Mouse (Mus musculus) kidney, embryonic 15.5 days (tissue): Measurements from ENCODE around the gene Map3k14. TPM values are rescaled to one million over a fixed set of nuclear protein-coding genes. Genes with fewer than 3 reads are reported as not detected.

Experiments
- ATAC-seq: fragments of 200-750 bp; cut with Nextera tagmentation; replicated peaks from 2 replicates; pipeline ENCODE4 v1.8.0; 2017; ENCODE audit warnings: moderate TSS enrichment; ENCODE audit not compliant: low FRiP score
- H3K27ac ChIP-seq: fragments of 300-500 bp; sonication (generic); 2 replicates; pipeline ENCODE4 v1.5.1; 2015; ENCODE audit warnings: mild to moderate bottlenecking, inconsistent platforms
- H3K27me3 ChIP-seq: fragments of 300-500 bp; sonication (generic); 2 replicates; pipeline ENCODE4 v1.6.1; 2015; ENCODE audit warnings: inconsistent platforms
- H3K36me3 ChIP-seq: fragments of 300-500 bp; sonication (generic); 2 replicates; pipeline ENCODE4 v1.6.1; 2015; ENCODE audit warnings: inconsistent platforms
- H3K4me1 ChIP-seq: fragments of 300-500 bp; sonication (generic); 2 replicates; pipeline ENCODE4 v1.6.1; 2015; ENCODE audit warnings: inconsistent platforms
- H3K4me2 ChIP-seq: fragments of 300-500 bp; sonication (generic); 2 replicates; pipeline ENCODE4 v1.6.1; 2015; ENCODE audit warnings: moderate library complexity, mild to moderate bottlenecking, inconsistent platforms
- H3K4me3 ChIP-seq: fragments of 300-500 bp; sonication (generic); replicated peaks from 2 replicates; pipeline ENCODE4 v1.5.1; 2015; ENCODE audit warnings: mild to moderate bottlenecking, inconsistent platforms
- H3K9ac ChIP-seq: fragments of 300-500 bp; sonication (generic); 2 replicates; pipeline ENCODE4 v1.6.1; 2015; ENCODE audit warnings: mild to moderate bottlenecking, inconsistent platforms
- H3K9me3 ChIP-seq: fragments of 300-500 bp; sonication (generic); replicated peaks from 2 replicates; pipeline ENCODE4 v1.6.1; 2016; ENCODE audit warnings: inconsistent platforms
- WGBS: fragments of 180-500 bp; shearing (Covaris S2); methylation state at CpG from one replicate; pipeline ENCODE4 v1.1.7; 2015; ENCODE audit warnings: mixed read lengths; 5-methylcytosine and 5-hydroxymethylcytosine counted together
- polyA plus RNA-seq: library from polyadenylated mRNA; unstranded; fragments of >200 nt; fragmentation: Nextera tagmentation; extraction: Ambion mirVana; gene quantifications from 2 replicates; pipeline ENCODE4 v1.2.1, GENCODE M21; 2015

Gene Map3k14
- polyA plus RNA-seq, 1 experiment from 2014 or later = 4.9 TPM

GRCm38 (mm10) chr11:103268905-103269304 is 1.6 kb upstream of the Map3k14 start:
- peaks cover 74% of the 10 kb centered on the region for H3K4me1 ChIP-seq
- no peaks in the 10 kb centered on the region for H3K27me3 ChIP-seq
- H3K36me3 ChIP-seq = no peaks in the 10 kb centered on the region
- 88% methylated on average over 3 of the region's 3 CpGs for WGBS
- no peak overlapping the region for H3K4me3 ChIP-seq
- no peak for ATAC-seq
- no peaks in the 10 kb centered on the region for H3K9me3 ChIP-seq
- H3K9ac ChIP-seq = no peak overlapping the region
- H3K4me2 ChIP-seq = no peak overlapping the region
- no peak overlapping the region for H3K27ac ChIP-seq

GRCm38 (mm10) chr11:103268350-103268749 is 1.1 kb upstream of the Map3k14 start:
- WGBS = 75% methylated on average over 4 of the region's 4 CpGs
- no peak overlapping the region for H3K9ac ChIP-seq
- peaks cover 77% of the 10 kb centered on the region for H3K4me1 ChIP-seq
- H3K27me3 ChIP-seq = no peaks in the 10 kb centered on the region
- H3K4me3 ChIP-seq = no peak overlapping the region
- no peaks in the 10 kb centered on the region for H3K36me3 ChIP-seq
- peak overlapping the region; percentile 91 for H3K27ac ChIP-seq
- no peaks in the 10 kb centered on the region for H3K9me3 ChIP-seq
- peak overlapping the region; percentile 78 for H3K4me2 ChIP-seq
- no peak for ATAC-seq

- Histone ChIP-seq H3K4me1 (peaks cover 77% of the 10 kb centered on the region), H3K4me3 (peak overlapping the region; percentile 70), H3K27ac (peak overlapping the region; percentile 91), H3K4me2 (peak overlapping the region; percentile 78), H3K9ac (peak overlapping the region; percentile 77), H3K9me3 (no peaks in the 10 kb centered on the region), H3K36me3 (no peaks in the 10 kb centered on the region), H3K27me3 (no peaks in the 10 kb centered on the region)
- under 1% methylated on average over 42 of the region's 42 CpGs for WGBS
- ATAC-seq = peak; percentile 9; the same call in 1 of the 2 replicates
These were observed 435 bp downstream of the Map3k14 start for GRCm38 (mm10) chr11:103266729-103267345.

GRCm38 (mm10) chr11:103265856-103266255 is 1.4 kb downstream of the Map3k14 start:
- Histone ChIP-seq H3K27me3 (no peaks in the 10 kb centered on the region), H3K4me1 (peaks cover 77% of the 10 kb centered on the region), H3K9ac (no peak overlapping the region), H3K9me3 (no peaks in the 10 kb centered on the region), H3K27ac (no peak overlapping the region), H3K4me2 (peak overlapping the region; percentile 78), H3K4me3 (peak overlapping the region; percentile 70), H3K36me3 (no peaks in the 10 kb centered on the region)
- 39% methylated on average over 2 of the region's 2 CpGs for WGBS
- ATAC-seq = no peak

- H3K27me3 ChIP-seq = no peaks in the 10 kb centered on the region
- 0 out of 2 replicates have a peak overlapping the region, but pooled peaks have one; percentile 9 for H3K4me3 ChIP-seq
- H3K4me2 ChIP-seq = peak overlapping the region; percentile 78
- WGBS = 56% methylated on average over 7 of the region's 7 CpGs
- no peak overlapping the region for H3K9ac ChIP-seq
- H3K9me3 ChIP-seq = no peaks in the 10 kb centered on the region
- peak overlapping the region; percentile 69; the same call in 1 of the 2 replicates for H3K27ac ChIP-seq
- H3K4me1 ChIP-seq = peaks cover 77% of the 10 kb centered on the region
- ATAC-seq = no peak
- H3K36me3 ChIP-seq = no peaks in the 10 kb centered on the region
These were observed 2.1 kb downstream of the Map3k14 start for GRCm38 (mm10) chr11:103265211-103265610.

- H3K4me3 ChIP-seq = peak overlapping the region; percentile 9; the same call in 1 of the 2 replicates
- H3K4me2 ChIP-seq = peak overlapping the region; percentile 78
- peaks cover 84% of the 10 kb centered on the region for H3K4me1 ChIP-seq
- H3K9me3 ChIP-seq = no peaks in the 10 kb centered on the region
- peak overlapping the region; percentile 69 for H3K27ac ChIP-seq
- WGBS = 65% methylated on average over 20 of the region's 20 CpGs
- no peak for ATAC-seq
- H3K9ac ChIP-seq = peak overlapping the region; percentile 1; the same call in 1 of the 2 replicates
- H3K36me3 ChIP-seq = no peaks in the 10 kb centered on the region
- no peaks in the 10 kb centered on the region for H3K27me3 ChIP-seq
These were observed 2.8 kb downstream of the Map3k14 start for GRCm38 (mm10) chr11:103264427-103265005.

- Histone ChIP-seq H3K36me3 (no peaks in the 10 kb centered on the region), H3K4me1 (peaks cover 88% of the 10 kb centered on the region), H3K9me3 (no peaks in the 10 kb centered on the region), H3K4me3 (no peak overlapping the region), H3K9ac (no peak overlapping the region), H3K27me3 (no peaks in the 10 kb centered on the region), H3K4me2 (peak overlapping the region; percentile 78), H3K27ac (peak overlapping the region; percentile 69; the same call in 1 of the 2 replicates)
- ATAC-seq = no peak
- 35% methylated on average over 10 of the region's 10 CpGs for WGBS
These were observed 3.7 kb downstream of the Map3k14 start for GRCm38 (mm10) chr11:103263551-103263950.

GRCm38 (mm10) chr11:103262412-103263267 is 4.6 kb downstream of the Map3k14 start:
- H3K36me3 ChIP-seq = no peaks in the 10 kb centered on the region
- no peak for ATAC-seq
- no peaks in the 10 kb centered on the region for H3K27me3 ChIP-seq
- H3K9ac ChIP-seq = no peak overlapping the region
- H3K4me2 ChIP-seq = peak overlapping the region; percentile 39
- H3K9me3 ChIP-seq = no peaks in the 10 kb centered on the region
- peaks cover 84% of the 10 kb centered on the region for H3K4me1 ChIP-seq
- 54% methylated on average over 20 of the region's 20 CpGs for WGBS
- H3K27ac ChIP-seq = peak overlapping the region; percentile 69
- H3K4me3 ChIP-seq = no peak overlapping the region

- Histone ChIP-seq H3K27me3 (no peaks in the 10 kb centered on the region), H3K4me2 (peak overlapping the region; percentile 39), H3K27ac (peak overlapping the region; percentile 67), H3K9me3 (no peaks in the 10 kb centered on the region), H3K4me1 (peaks cover 84% of the 10 kb centered on the region), H3K9ac (no peak overlapping the region), H3K36me3 (no peaks in the 10 kb centered on the region), H3K4me3 (no peak overlapping the region)
- no peak for ATAC-seq
- 77% methylated on average over 7 of the region's 7 CpGs for WGBS
These were observed 5.4 kb downstream of the Map3k14 start for GRCm38 (mm10) chr11:103261671-103262411.

GRCm38 (mm10) chr11:103260515-103261192 is 6.6 kb downstream of the Map3k14 start:
- Histone ChIP-seq H3K4me2 (no peak overlapping the region), H3K9me3 (no peaks in the 10 kb centered on the region), H3K4me1 (peaks cover 73% of the 10 kb centered on the region), H3K4me3 (no peak overlapping the region), H3K27ac (peak overlapping the region; percentile 59), H3K36me3 (no peaks in the 10 kb centered on the region), H3K9ac (no peak overlapping the region), H3K27me3 (no peaks in the 10 kb centered on the region)
- WGBS = 59% methylated on average over 12 of the region's 12 CpGs
- no peak for ATAC-seq

- Histone ChIP-seq H3K27ac (peak overlapping the region; percentile 59), H3K36me3 (no peaks in the 10 kb centered on the region), H3K9me3 (no peaks in the 10 kb centered on the region), H3K9ac (no peak overlapping the region), H3K27me3 (no peaks in the 10 kb centered on the region), H3K4me2 (no peak overlapping the region), H3K4me1 (peaks cover 67% of the 10 kb centered on the region), H3K4me3 (no peak overlapping the region)
- no peak for ATAC-seq
- WGBS = 86% methylated on average over 5 of the region's 5 CpGs
These were observed 7.2 kb downstream of the Map3k14 start for GRCm38 (mm10) chr11:103260034-103260433.
